ENCODE assay signal across 10 mouse cellular contexts in genomic region chr7:142016562-142016961, GRCm38 (mm10). TPM values are rescaled to one million over a fixed set of nuclear protein-coding genes. Genes with fewer than 3 reads are reported as not detected.
DNase-seq lines count a peak whose midpoint lies in the region; ATAC-seq and TF ChIP-seq lines count a peak whose summit lies in the region.
"Had no signal": no experiment of that assay in that cellular context is flagged by ENCODE, and none has a peak within 500 bp of the region (broad histone marks: within the 10 kb centered on the region; RNA-seq: fewer than 3 reads in every experiment).

No protein-coding gene starts in this region.

- H3K4me1 ChIP-seq in forebrain, embryonic 14.5 days (ENCODE audit: control insufficient read depth, insufficient read depth, low read length) = no peaks in the 10 kb centered on the region
- no peaks in the 10 kb centered on the region for H3K4me1 ChIP-seq in forebrain, embryonic 12.5 days
- peaks cover 12% of the 10 kb centered on the region for H3K4me1 ChIP-seq in intestine, postnatal 0 days (replicated peaks; ENCODE audit: control insufficient read depth, insufficient read depth, low read length)
- H3K4me1 ChIP-seq: embryonic facial prominence, embryonic 12.5 days had no signal

- ATAC-seq in forebrain, embryonic 14.5 days = 0 out of 2 replicates have a peak, but pooled peaks have one; percentile 40
- ATAC-seq in forebrain, embryonic 12.5 days (ENCODE audit: low FRiP score) = no peak
- ATAC-seq in intestine, postnatal 0 days = peak; percentile 44; the same call in 1 of the 2 replicates
- 0 out of 2 replicates have a peak, but pooled peaks have one; percentile 46 for ATAC-seq in neutrophil, adult 5-6 weeks (ENCODE audit: extremely low read depth, insufficient number of reproducible peaks, low FRiP score, poor library complexity, severe bottlenecking)

- H3K4me2 ChIP-seq in forebrain, embryonic 14.5 days (ENCODE audit: low read length) = no peak overlapping the region
- H3K4me2 ChIP-seq in forebrain, embryonic 12.5 days = no peak overlapping the region
- H3K4me2 ChIP-seq in intestine, postnatal 0 days (replicated peaks; ENCODE audit: low read depth) = no peak overlapping the region
- H3K4me2 ChIP-seq: embryonic facial prominence, embryonic 12.5 days had no signal

- 64% methylated on average over 1 of the region's 1 CpGs for WGBS in forebrain, embryonic 14.5 days
- WGBS in forebrain, embryonic 12.5 days = 67% methylated on average over 1 of the region's 1 CpGs
- 50% methylated on average over 1 of the region's 1 CpGs for WGBS in intestine, postnatal 0 days

- H3K36me3 ChIP-seq in forebrain, embryonic 14.5 days (ENCODE audit: control insufficient read depth, insufficient read depth, low read length) = peaks cover 25% of the 10 kb centered on the region
- peaks cover 29% of the 10 kb centered on the region for H3K36me3 ChIP-seq in forebrain, embryonic 12.5 days (replicated peaks)
- peaks cover 37% of the 10 kb centered on the region; the same call in 1 of the 2 replicates for H3K36me3 ChIP-seq in intestine, postnatal 0 days (ENCODE audit: control insufficient read depth, insufficient read depth)

- peak; percentile 87 for TF ChIP-seq CTCF in intestine, postnatal 0 days (IDR thresholded peaks at IDR 0.05; ENCODE audit: low read depth)

- H3K27me3 ChIP-seq in forebrain, embryonic 14.5 days (replicated peaks; ENCODE audit: control insufficient read depth, insufficient read depth, low read length) = no peaks in the 10 kb centered on the region
- no peaks in the 10 kb centered on the region for H3K27me3 ChIP-seq in forebrain, embryonic 12.5 days
- no peaks in the 10 kb centered on the region for H3K27me3 ChIP-seq in intestine, postnatal 0 days (replicated peaks; ENCODE audit: control insufficient read depth, insufficient read depth, low read length)
- H3K27me3 ChIP-seq: embryonic facial prominence, embryonic 12.5 days; megakaryocyte, embryonic 14.5 days had no signal

- no peak overlapping the region for H3K9ac ChIP-seq in forebrain, embryonic 14.5 days (ENCODE audit: low read length)
- no peak overlapping the region for H3K9ac ChIP-seq in forebrain, embryonic 12.5 days
- no peak overlapping the region for H3K9ac ChIP-seq in intestine, postnatal 0 days (ENCODE audit: low read depth, low read length)
- H3K9ac ChIP-seq: embryonic facial prominence, embryonic 12.5 days had no signal

- no peak overlapping the region for H3K4me3 ChIP-seq in forebrain, embryonic 14.5 days (ENCODE audit: low read depth, low read length)
- no peak overlapping the region for H3K4me3 ChIP-seq in forebrain, embryonic 12.5 days (replicated peaks)
- no peak overlapping the region for H3K4me3 ChIP-seq in intestine, postnatal 0 days (ENCODE audit: low read depth, low read length)
- H3K4me3 ChIP-seq: embryonic facial prominence, embryonic 12.5 days; megakaryocyte, embryonic 14.5 days had no signal

- no peaks in the 10 kb centered on the region for H3K9me3 ChIP-seq in forebrain, embryonic 14.5 days (replicated peaks; ENCODE audit: control insufficient read depth, low read length)
- no peaks in the 10 kb centered on the region for H3K9me3 ChIP-seq in forebrain, embryonic 12.5 days
- no peaks in the 10 kb centered on the region for H3K9me3 ChIP-seq in intestine, postnatal 0 days (ENCODE audit: control insufficient read depth)
- H3K9me3 ChIP-seq: embryonic facial prominence, embryonic 12.5 days; megakaryocyte, embryonic 14.5 days had no signal

- no peak overlapping the region for H3K27ac ChIP-seq in forebrain, embryonic 14.5 days (ENCODE audit: low read depth, low read length)
- H3K27ac ChIP-seq in forebrain, embryonic 12.5 days = no peak overlapping the region
- H3K27ac ChIP-seq in intestine, postnatal 0 days (ENCODE audit: low read depth, low read length) = no peak overlapping the region
- H3K27ac ChIP-seq: embryonic facial prominence, embryonic 12.5 days had no signal

- DNase-seq in forebrain, embryonic 14.5 days (ENCODE audit: low spot score) = peak; percentile 58
- peak; percentile 40 for DNase-seq in right cerebral cortex, postnatal 14 days
- no peak for DNase-seq in right cerebral cortex, adult 18-20 months
- peak; percentile 32 for DNase-seq in c-Kit-positive CD71-positive TER-119-negative erythroid progenitor cells, embryonic 14.5 days (ENCODE audit: low read depth)
- DNase-seq in layer of hippocampus, adult 11-12 months (ENCODE audit: low spot score) = no peak

RNA-seq across cellular contexts. Expression of gene Mob2, which starts 44.3 kb away (rescaled TPM):
- 53.6 and 57.9 TPM in 2 replicates for polyA plus RNA-seq in forebrain, embryonic 14.5 days (2014; fragmentation: Nextera tagmentation; extraction: Ambion mirVana)
- 46.4 and 46.9 TPM in 2 replicates for polyA plus RNA-seq in forebrain, embryonic 12.5 days (2016; fragmentation: Nextera tagmentation; extraction: Ambion mirVana)
- 49.5 and 54.7 TPM in 2 replicates for polyA plus RNA-seq in intestine, postnatal 0 days (2015; fragmentation: Nextera tagmentation; extraction: Ambion mirVana)
- total RNA-seq in neutrophil, adult 5-6 weeks (2017) = 39.6 and 41.1 TPM in 2 replicates

Comparison
In these comparisons a context has a peak if more than half of its experiments do, and no peak if none do; other contexts are left out.
1. DNase-seq: peak in forebrain, embryonic 14.5 days (single experiment), right cerebral cortex, postnatal 14 days (single experiment) and c-Kit-positive CD71-positive TER-119-negative erythroid progenitor cells, embryonic 14.5 days (single experiment); none in right cerebral cortex, adult 18-20 months (single experiment) and layer of hippocampus, adult 11-12 months (single experiment).